Mouse (Mus musculus): ENCODE results near the gene Zcchc4. TPM values are rescaled to one million over a fixed set of nuclear protein-coding genes. Genes with fewer than 3 reads are reported as not detected.

Zcchc4 gene
- polyA plus RNA-seq, 1 experiment from 2014 or later: 6.0 TPM

DNA sequence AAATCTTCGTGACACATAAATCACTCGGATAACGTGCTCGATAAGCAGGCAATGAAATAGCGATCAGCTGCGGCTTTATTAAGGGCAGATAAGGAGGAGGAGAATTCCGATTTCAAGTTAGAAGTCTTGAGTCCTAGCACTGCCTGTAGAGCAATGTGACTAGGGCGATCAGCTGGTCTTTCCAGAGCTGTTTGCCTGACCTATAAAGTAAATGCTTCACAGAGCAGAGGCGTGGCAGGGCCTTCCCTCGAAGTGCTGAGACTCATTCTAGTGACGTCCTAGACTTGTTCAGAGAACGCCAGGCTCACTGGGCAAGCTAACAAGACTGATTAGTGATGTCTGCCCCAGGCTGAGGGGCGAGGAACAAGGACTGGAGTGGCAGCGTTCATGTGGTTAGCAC lies 35.8 kb downstream of the Zcchc4 start:
- no peaks in the 10 kb centered on the region for H3K4me1 ChIP-seq (ENCODE audit: control insufficient read depth, low read depth, low read length)
- no peaks in the 10 kb centered on the region for H3K27me3 ChIP-seq (ENCODE audit: control insufficient read depth, insufficient read depth, low read depth, low read length)
- no peak for ATAC-seq (ENCODE audit: low read depth)
- H3K9ac ChIP-seq (ENCODE audit: low read depth, low read length): no peak overlapping the region
- H3K27ac ChIP-seq (ENCODE audit: low read length): no peak overlapping the region
- H3K9me3 ChIP-seq (replicated peaks; ENCODE audit: control insufficient read depth, low read length): no peaks in the 10 kb centered on the region
- WGBS (ENCODE audit: insufficient replicate concordance): 78% methylated on average over 14 of the region's 14 CpGs
- H3K4me2 ChIP-seq (ENCODE audit: low read depth, low read length): no peak overlapping the region
- H3K36me3 ChIP-seq (ENCODE audit: control insufficient read depth, insufficient read depth): peaks cover 2% of the 10 kb centered on the region
- H3K4me3 ChIP-seq (ENCODE audit: low read depth, low read length): no peak overlapping the region

DNA sequence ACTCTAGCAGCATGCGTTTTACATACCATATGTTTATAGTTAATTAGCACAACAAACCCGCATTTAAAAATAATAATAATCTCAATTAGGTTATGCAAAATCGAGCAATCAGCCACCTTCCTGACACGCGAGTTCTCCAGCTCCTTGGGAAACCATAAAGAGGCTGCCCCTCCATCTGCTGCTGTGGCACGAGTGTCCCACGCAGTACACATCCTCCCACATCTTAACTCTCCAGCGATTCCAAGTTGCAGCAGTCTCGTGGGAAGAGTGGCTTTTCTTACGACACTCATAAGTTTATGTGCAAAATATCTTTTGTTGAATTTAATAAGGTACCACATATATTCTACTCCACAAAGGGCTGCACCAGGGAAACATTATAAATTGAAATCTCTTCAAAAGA lies 37.2 kb downstream of the Zcchc4 start:
- H3K27me3 ChIP-seq (ENCODE audit: control insufficient read depth, insufficient read depth, low read depth, low read length): no peaks in the 10 kb centered on the region

DNA sequence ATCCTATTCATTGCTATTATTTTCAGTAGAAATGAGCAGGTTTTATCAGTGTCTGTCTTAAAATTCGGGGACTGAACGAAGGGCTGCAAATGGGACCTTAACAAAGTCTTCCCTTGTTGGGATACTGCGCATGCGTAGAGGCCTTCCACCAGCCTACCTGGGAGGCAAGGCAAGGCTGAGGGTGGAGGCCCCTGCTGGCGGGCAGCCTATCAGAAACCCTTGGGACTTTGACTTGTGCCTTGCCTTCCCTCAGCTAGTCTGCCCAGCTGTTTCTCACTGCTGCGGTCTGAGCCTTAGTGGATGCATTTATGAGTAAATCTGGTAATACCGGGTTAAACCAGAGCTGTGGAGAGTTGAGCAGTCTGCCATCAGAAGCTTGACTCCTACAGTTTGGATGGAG lies 38.1 kb downstream of the Zcchc4 start:
- H3K27me3 ChIP-seq (ENCODE audit: control insufficient read depth, insufficient read depth, low read depth, low read length): no peaks in the 10 kb centered on the region
- no peaks in the 10 kb centered on the region for H3K4me1 ChIP-seq (ENCODE audit: control insufficient read depth, low read depth, low read length)
- H3K27ac ChIP-seq (ENCODE audit: low read length): no peak overlapping the region
- no peak overlapping the region for H3K4me3 ChIP-seq (ENCODE audit: low read depth, low read length)
- no peak for ATAC-seq (ENCODE audit: low read depth)
- WGBS (ENCODE audit: insufficient replicate concordance): 83% methylated on average over 7 of the region's 7 CpGs
- no peak overlapping the region for H3K4me2 ChIP-seq (ENCODE audit: low read depth, low read length)
- peaks cover 2% of the 10 kb centered on the region for H3K36me3 ChIP-seq (ENCODE audit: control insufficient read depth, insufficient read depth)
- no peaks in the 10 kb centered on the region for H3K9me3 ChIP-seq (replicated peaks; ENCODE audit: control insufficient read depth, low read length)
- no peak overlapping the region for H3K9ac ChIP-seq (ENCODE audit: low read depth, low read length)

More for the DNA sequence above, 37.2 kb downstream of the Zcchc4 start:
- 89% methylated on average over 10 of the region's 10 CpGs for WGBS (ENCODE audit: insufficient replicate concordance)
- no peaks in the 10 kb centered on the region for H3K9me3 ChIP-seq (replicated peaks; ENCODE audit: control insufficient read depth, low read length)
- no peak overlapping the region for H3K9ac ChIP-seq (ENCODE audit: low read depth, low read length)
- H3K36me3 ChIP-seq (ENCODE audit: control insufficient read depth, insufficient read depth): peaks cover 2% of the 10 kb centered on the region
- H3K4me1 ChIP-seq (ENCODE audit: control insufficient read depth, low read depth, low read length): no peaks in the 10 kb centered on the region
- no peak overlapping the region for H3K27ac ChIP-seq (ENCODE audit: low read length)
- no peak overlapping the region for H3K4me3 ChIP-seq (ENCODE audit: low read depth, low read length)
- ATAC-seq (ENCODE audit: low read depth): no peak
- H3K4me2 ChIP-seq (ENCODE audit: low read depth, low read length): no peak overlapping the region

DNA sequence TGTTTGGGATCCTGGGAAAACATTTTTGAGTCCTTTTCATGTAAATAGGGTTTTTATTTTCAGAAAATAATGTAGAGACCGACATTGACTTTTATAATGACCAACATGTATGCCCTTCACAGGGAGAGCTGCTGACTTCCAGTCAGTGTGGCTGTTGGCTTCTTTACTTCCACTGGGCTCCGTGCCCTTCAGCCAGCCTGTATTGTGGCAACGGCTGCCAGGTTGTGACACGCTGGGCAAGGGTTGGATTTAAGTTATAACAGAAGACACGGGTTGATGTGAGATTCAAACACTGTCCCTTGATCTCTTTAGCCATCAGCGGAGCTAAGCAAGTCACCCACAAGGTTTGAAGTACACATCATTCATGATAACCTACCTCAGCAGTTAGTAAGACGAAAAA lies 43.5 kb downstream of the Zcchc4 start:
- H3K36me3 ChIP-seq (ENCODE audit: control insufficient read depth, insufficient read depth): peaks cover 7% of the 10 kb centered on the region
- H3K9me3 ChIP-seq (replicated peaks; ENCODE audit: control insufficient read depth, low read length): no peaks in the 10 kb centered on the region
- H3K4me2 ChIP-seq (ENCODE audit: low read depth, low read length): no peak overlapping the region
- H3K4me3 ChIP-seq (ENCODE audit: low read depth, low read length): no peak overlapping the region
- 84% methylated on average over 7 of the region's 7 CpGs for WGBS (ENCODE audit: insufficient replicate concordance)
- no peak overlapping the region for H3K27ac ChIP-seq (ENCODE audit: low read length)
- ATAC-seq (ENCODE audit: low read depth): no peak
- H3K9ac ChIP-seq (ENCODE audit: low read depth, low read length): no peak overlapping the region
- no peaks in the 10 kb centered on the region for H3K4me1 ChIP-seq (ENCODE audit: control insufficient read depth, low read depth, low read length)
- no peaks in the 10 kb centered on the region for H3K27me3 ChIP-seq (ENCODE audit: control insufficient read depth, insufficient read depth, low read depth, low read length)

DNA sequence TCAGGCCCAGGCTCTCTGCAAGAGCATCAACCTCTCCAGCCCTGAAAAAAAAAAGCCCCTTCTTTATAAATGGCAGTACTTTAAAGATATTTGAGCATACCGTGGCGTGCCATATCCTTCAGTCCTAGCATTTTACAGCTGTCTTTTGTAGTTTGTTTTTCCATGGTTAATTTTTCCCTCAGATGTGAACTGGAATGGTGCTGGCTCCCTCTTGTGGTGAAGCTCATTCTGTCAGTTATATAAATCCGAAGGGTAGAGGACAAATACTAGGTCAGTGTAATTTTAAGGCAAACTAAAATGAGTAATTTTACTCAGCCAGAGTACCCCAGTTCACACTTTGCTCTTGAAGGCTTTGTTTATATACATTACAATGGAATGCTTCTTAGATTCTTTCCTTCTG lies 46.5 kb downstream of the Zcchc4 start:
- no peaks in the 10 kb centered on the region for H3K27me3 ChIP-seq (ENCODE audit: control insufficient read depth, insufficient read depth, low read depth, low read length)
- 51% methylated on average over 3 of the region's 3 CpGs for WGBS (ENCODE audit: insufficient replicate concordance)
- H3K4me1 ChIP-seq (ENCODE audit: control insufficient read depth, low read depth, low read length): no peaks in the 10 kb centered on the region
- no peak overlapping the region for H3K4me2 ChIP-seq (ENCODE audit: low read depth, low read length)
- ATAC-seq (ENCODE audit: low read depth): no peak
- no peak overlapping the region for H3K9ac ChIP-seq (ENCODE audit: low read depth, low read length)
- H3K36me3 ChIP-seq (ENCODE audit: control insufficient read depth, insufficient read depth): peaks cover 4% of the 10 kb centered on the region
- H3K9me3 ChIP-seq (replicated peaks; ENCODE audit: control insufficient read depth, low read length): no peaks in the 10 kb centered on the region
- no peak overlapping the region for H3K27ac ChIP-seq (ENCODE audit: low read length)
- no peak overlapping the region for H3K4me3 ChIP-seq (ENCODE audit: low read depth, low read length)

DNA sequence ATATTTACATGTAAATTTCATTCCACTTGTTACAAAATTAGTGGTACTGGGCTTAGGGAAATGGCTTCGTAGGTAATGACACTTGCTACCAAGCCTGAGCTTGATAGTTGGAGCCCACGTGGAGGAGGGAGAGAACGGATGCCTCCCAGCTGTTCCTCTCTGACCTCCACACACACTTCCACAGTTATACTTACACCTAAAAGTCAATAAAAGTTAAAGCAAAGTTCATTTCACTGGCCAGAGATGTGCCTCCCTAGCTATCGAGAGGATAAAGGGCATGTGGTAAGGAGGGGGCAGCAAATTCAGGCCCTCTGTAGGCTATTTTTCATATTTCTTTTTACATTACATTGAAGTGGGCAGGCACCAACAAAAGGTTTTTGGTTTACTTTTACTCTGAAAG lies 52.7 kb downstream of the Zcchc4 start:
- peak overlapping the region; percentile 42 for H3K27ac ChIP-seq (ENCODE audit: low read length)
- H3K4me2 ChIP-seq (ENCODE audit: low read depth, low read length): no peak overlapping the region
- H3K36me3 ChIP-seq (ENCODE audit: control insufficient read depth, insufficient read depth): no peaks in the 10 kb centered on the region; the same call in none of the 2 replicates
- WGBS (ENCODE audit: insufficient replicate concordance): 67% methylated on average over 4 of the region's 4 CpGs
- H3K9me3 ChIP-seq (replicated peaks; ENCODE audit: control insufficient read depth, low read length): no peaks in the 10 kb centered on the region
- peaks cover 3% of the 10 kb centered on the region for H3K4me1 ChIP-seq (ENCODE audit: control insufficient read depth, low read depth, low read length)
- no peak overlapping the region for H3K9ac ChIP-seq (ENCODE audit: low read depth, low read length)
- peak; percentile 81 for ATAC-seq (ENCODE audit: low read depth)
- no peaks in the 10 kb centered on the region for H3K27me3 ChIP-seq (ENCODE audit: control insufficient read depth, insufficient read depth, low read depth, low read length)
- no peak overlapping the region for H3K4me3 ChIP-seq (ENCODE audit: low read depth, low read length)

DNA sequence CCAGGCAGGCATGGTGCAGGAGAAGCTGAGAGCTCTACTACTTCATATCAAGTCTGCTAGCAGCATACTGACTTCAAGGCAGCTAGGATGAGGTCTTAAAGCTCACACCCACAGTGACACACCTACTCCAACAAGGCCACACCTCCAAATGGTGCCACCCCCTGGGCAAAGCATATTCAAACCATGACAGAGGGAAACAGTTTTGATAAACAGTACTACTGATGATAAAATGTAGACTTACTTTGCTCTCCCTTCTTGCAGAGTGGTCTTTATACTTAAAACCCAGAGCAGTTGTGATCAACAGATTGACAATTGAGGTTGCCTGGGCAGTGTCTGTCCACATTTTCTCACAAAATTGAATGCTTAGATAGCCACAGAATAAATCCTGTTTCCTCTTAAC lies 57.8 kb downstream of the Zcchc4 start:
- Histone ChIP-seq H3K27me3 (ENCODE audit: control insufficient read depth, insufficient read depth, low read depth, low read length) (no peaks in the 10 kb centered on the region), H3K9ac (ENCODE audit: low read depth, low read length) (no peak overlapping the region; the same call in 1 of the 2 replicates), H3K4me1 (ENCODE audit: control insufficient read depth, low read depth, low read length) (peaks cover 19% of the 10 kb centered on the region), H3K36me3 (ENCODE audit: control insufficient read depth, insufficient read depth) (0 out of 2 replicates have a peak, but pooled peaks cover 4% of the 10 kb centered on the region), H3K9me3 (replicated peaks; ENCODE audit: control insufficient read depth, low read length) (no peaks in the 10 kb centered on the region), H3K4me3 (ENCODE audit: low read depth, low read length) (peak overlapping the region; percentile 79; the same call in 1 of the 2 replicates), H3K4me2 (ENCODE audit: low read depth, low read length) (peak overlapping the region; percentile 94), H3K27ac (ENCODE audit: low read length) (peak overlapping the region; percentile 94)
- peak; percentile 3; the same call in 1 of the 2 replicates for ATAC-seq (ENCODE audit: low read depth)

DNA sequence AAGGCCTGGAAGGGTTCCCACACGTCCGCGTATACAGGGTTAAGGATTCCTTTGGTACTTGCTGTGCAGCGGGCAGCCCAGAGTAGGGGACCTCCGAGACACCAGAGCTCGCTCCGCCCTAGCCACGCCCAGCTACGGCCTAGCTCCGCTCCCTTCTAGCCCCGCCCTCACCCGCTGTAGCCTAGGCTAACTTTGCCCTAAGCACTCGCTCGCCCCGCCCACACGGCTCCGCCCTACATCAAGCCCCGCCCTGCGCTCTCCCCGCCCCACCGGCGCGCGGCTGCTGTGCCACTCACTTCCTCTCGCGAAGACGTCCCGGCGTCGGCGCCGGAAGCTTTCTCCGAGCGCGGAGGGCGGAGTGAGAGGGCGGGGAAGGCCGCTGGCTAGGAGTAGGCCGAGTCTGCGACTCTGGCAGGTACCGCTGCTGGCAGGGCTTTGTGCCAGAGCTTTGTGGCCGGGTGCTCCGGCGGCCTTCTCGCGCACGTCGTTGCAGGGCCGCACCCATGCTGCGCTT lies 58.6 kb downstream of the Zcchc4 start, which contains the start of gene Anapc4:
Gene Anapc4, plus strand, starts transcription at position 252 of the 514 bp plus-strand sequence.
- peak; percentile 95 for ATAC-seq (ENCODE audit: low read depth)
- Histone ChIP-seq H3K27ac (ENCODE audit: low read length) (peak within 1 kb of the TSS; percentile 94), H3K4me1 (ENCODE audit: control insufficient read depth, low read depth, low read length) (peaks cover 19% of the 10 kb centered on the region), H3K9ac (ENCODE audit: low read depth, low read length) (peak within 1 kb of the TSS; percentile 87), H3K27me3 (ENCODE audit: control insufficient read depth, insufficient read depth, low read depth, low read length) (no peaks in the 10 kb centered on the region), H3K36me3 (ENCODE audit: control insufficient read depth, insufficient read depth) (0 out of 2 replicates have a peak, but pooled peaks cover 4% of the 10 kb centered on the region), H3K4me3 (ENCODE audit: low read depth, low read length) (peak within 1 kb of the TSS; percentile 79), H3K9me3 (replicated peaks; ENCODE audit: control insufficient read depth, low read length) (no peaks in the 10 kb centered on the region), H3K4me2 (ENCODE audit: low read depth, low read length) (peak within 1 kb of the TSS; percentile 94)
- under 1% methylated on average over 50 of the region's 50 CpGs for WGBS (ENCODE audit: insufficient replicate concordance)

DNA sequence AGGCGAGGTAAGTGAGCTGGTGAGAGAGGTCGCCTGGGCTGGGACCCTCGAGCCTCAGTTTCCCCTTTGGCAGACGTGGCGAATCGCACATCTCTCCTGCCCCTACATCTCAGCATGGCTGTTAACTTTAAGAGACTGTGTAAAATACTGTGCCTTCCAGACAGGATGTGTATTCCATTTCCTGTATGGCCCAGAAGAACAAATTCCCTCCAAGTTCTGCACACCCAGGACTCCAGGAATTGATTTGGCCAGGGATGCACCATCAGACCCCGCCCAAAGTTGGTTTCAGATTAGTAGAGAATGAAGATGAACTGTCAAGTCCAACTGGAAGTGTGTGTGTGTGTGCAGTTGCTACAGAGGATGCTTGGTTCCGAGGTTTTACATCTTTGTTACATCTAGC lies 59.2 kb downstream of the Zcchc4 start:
- no peaks in the 10 kb centered on the region for H3K9me3 ChIP-seq (replicated peaks; ENCODE audit: control insufficient read depth, low read length)
- ATAC-seq (ENCODE audit: low read depth): no peak
- peak overlapping the region; percentile 87 for H3K9ac ChIP-seq (ENCODE audit: low read depth, low read length)
- H3K4me3 ChIP-seq (ENCODE audit: low read depth, low read length): peak overlapping the region; percentile 79
- H3K27me3 ChIP-seq (ENCODE audit: control insufficient read depth, insufficient read depth, low read depth, low read length): no peaks in the 10 kb centered on the region
- WGBS (ENCODE audit: insufficient replicate concordance): 8% methylated on average over 8 of the region's 8 CpGs
- peak overlapping the region; percentile 94 for H3K4me2 ChIP-seq (ENCODE audit: low read depth, low read length)
- H3K36me3 ChIP-seq (ENCODE audit: control insufficient read depth, insufficient read depth): 0 out of 2 replicates have a peak, but pooled peaks cover 4% of the 10 kb centered on the region
- peaks cover 19% of the 10 kb centered on the region for H3K4me1 ChIP-seq (ENCODE audit: control insufficient read depth, low read depth, low read length)
- H3K27ac ChIP-seq (ENCODE audit: low read length): peak overlapping the region; percentile 92

All from liver, embryonic 16.5 days (tissue).